Mouse (Mus musculus): Measurements from ENCODE around the gene Gpr165.

DNA sequence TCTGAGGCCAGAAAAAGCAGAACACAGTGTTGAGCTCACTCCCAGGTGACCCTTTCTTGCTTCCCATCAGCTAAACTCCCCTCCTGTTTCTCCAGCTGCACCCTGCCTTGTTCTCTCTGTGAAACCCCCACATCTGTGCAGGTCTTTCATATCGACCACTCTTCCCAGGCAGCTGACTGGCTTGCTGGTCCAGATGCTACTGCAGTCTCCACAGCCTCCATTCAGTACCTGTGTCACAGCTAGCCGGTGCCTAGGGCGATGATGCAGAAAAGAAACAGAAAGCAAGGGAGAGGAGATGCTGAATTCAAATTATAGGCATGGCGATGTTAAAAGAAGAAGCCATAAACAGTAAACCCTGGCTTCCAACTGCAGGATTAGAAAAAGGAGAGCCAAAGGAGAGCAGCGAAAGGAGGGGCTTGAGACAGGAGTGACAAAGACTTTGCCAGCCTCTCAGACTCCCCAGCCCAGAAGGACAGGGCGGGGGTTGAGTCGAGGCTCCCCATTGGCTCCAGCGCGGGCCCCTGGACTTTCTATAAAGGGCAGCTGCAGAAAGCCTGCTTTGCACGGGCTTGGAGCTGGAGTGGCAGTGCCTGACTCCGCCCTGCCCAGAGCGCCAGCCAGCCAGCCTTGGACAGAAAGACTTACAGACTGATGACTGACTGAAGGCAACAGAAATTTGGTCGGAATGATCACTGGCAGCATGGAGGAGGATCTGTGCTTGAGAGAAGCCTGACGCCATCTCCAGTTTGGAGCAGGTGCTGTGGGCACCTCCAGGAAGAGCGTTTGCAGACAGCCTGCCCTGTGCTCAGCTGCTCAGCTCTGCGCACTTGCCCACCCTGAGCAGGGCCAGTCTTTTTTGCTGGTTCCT lies at the start of gene Gpr165:
- TF ChIP-seq POLR2A (IDR thresholded peaks at IDR 0.05; ENCODE audit: extremely low read depth, insufficient read depth, low read length) (no peak), CTCF (IDR thresholded peaks at IDR 0.05; ENCODE audit: low read depth, low read length) (no peak)

Data from liver, adult 2 months (tissue).